Mouse (Mus musculus): ENCODE measurements around the gene A3galt2.

- TF ChIP-seq CTCF (IDR thresholded peaks at IDR 0.05; ENCODE audit: borderline replicate concordance, insufficient read depth, low read length), result no peak
- no peak for TF ChIP-seq POLR2A (IDR thresholded peaks at IDR 0.05; ENCODE audit: low read depth, low read length)
These were observed 736 bp downstream of the A3galt2 start for GRCm38 (mm10) chr4:128755900-128756299.
